ENCODE assay signal across 13 mouse cellular contexts in genomic region chr19:53305621-53306020, GRCm38 (mm10).
"Had no signal": no experiment of that assay in that cellular context is flagged by ENCODE, and none has a peak within 500 bp of the region (broad histone marks: within the 10 kb centered on the region; RNA-seq: fewer than 3 reads in every experiment).

No protein-coding gene starts in this region.

- DNase-seq: kidney, adult 8-10 months; kidney, postnatal 14 days; layer of hippocampus, postnatal 36 days; liver; lung, adult 2 months; lung, postnatal 36 days; right cerebral cortex, postnatal 14 days; thymus, postnatal 4 days had no signal

- H3K4me2 ChIP-seq: limb, embryonic 12.5 days; liver, embryonic 15.5 days; midbrain, embryonic 15.5 days; neural tube, embryonic 13.5 days had no signal

- H3K27ac ChIP-seq: limb, embryonic 12.5 days; liver, embryonic 15.5 days; midbrain, embryonic 15.5 days; neural tube, embryonic 13.5 days had no signal

- H3K9ac ChIP-seq: limb, embryonic 12.5 days; liver, embryonic 15.5 days; midbrain, embryonic 15.5 days; neural tube, embryonic 13.5 days had no signal

- H3K9me3 ChIP-seq: limb, embryonic 12.5 days; liver, embryonic 15.5 days; midbrain, embryonic 15.5 days; neural tube, embryonic 13.5 days had no signal

- H3K27me3 ChIP-seq: limb, embryonic 12.5 days; midbrain, embryonic 15.5 days; neural tube, embryonic 13.5 days had no signal

- H3K36me3 ChIP-seq: limb, embryonic 12.5 days; liver, embryonic 15.5 days; midbrain, embryonic 15.5 days; neural tube, embryonic 13.5 days had no signal

- ATAC-seq: lung, postnatal 0 days; midbrain, embryonic 15.5 days had no signal

- H3K4me3 ChIP-seq: limb, embryonic 12.5 days; liver, embryonic 15.5 days; midbrain, embryonic 15.5 days; neural tube, embryonic 13.5 days had no signal
